Mouse (Mus musculus) urinary bladder, adult 18-20 months (tissue): ENCODE data around the gene Abtb1.

Experiments
- DNase-seq, 2 experiments: peaks; one replicate each; pipeline ENCODE4 v3.0.0; 2022; ENCODE audit warnings: low spot score in 2 of 2, mixed read lengths in 2 of 2

The Abtb1 gene

DNA sequence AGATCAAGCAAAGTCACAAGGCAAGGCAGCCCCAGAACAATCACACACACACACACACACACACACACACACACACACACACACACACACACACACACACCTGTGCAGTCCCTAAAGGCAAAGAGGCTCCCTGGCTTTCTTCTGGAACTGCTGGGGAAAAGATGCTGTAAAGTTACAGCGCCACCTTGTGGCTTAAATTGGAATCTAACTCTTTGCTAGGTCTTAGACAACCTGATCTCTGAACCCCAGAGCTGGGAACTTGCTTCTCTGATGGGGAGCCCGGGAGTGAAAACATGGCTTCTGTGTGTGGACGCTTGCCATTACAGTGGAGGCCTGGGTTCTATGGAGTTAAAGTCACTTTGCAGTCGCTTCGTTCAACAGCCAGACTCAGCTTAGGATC, 13.9 kb upstream of the Abtb1 start:
- no peak for DNase-seq

DNA sequence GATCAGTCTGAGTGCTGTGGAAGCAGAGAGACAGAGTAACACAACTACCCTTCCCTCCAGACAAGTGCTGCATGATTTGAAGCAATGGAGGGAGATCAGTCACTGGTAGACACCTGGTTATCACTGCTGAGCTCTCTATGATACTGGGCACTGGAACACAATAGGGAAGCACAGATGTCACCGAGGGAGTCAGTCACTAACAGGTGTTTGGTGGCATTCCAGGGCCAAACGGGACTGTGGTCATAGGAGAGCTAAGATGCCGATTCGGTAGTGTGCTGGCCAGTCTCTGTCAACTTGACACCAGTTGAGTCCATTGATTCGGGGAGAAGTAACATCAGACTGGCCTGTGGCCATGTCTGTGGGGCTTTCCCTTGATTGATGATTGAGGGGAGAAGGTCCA, 12.7 kb upstream of the Abtb1 start:
- no peak for DNase-seq

DNA sequence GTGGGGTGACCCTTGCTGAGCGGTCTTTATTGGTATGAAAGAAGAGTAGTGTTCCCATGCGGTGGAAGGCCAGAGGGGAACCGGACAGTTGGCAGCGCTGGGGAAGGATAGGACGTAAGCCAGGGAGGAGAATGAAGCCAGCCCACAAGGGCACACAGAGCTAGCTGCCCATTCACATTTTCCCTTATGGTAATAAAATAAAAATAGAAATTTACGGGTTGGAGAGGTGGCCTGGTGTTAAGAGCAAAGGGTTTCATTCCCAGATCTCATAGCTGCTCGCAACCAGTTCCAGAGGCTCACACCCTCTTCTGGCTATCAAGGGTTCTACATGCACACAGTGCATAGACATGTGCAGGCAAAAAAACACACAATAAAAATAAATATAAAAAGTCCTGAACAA, 8.2 kb upstream of the Abtb1 start:
- DNase-seq = no peak

DNA sequence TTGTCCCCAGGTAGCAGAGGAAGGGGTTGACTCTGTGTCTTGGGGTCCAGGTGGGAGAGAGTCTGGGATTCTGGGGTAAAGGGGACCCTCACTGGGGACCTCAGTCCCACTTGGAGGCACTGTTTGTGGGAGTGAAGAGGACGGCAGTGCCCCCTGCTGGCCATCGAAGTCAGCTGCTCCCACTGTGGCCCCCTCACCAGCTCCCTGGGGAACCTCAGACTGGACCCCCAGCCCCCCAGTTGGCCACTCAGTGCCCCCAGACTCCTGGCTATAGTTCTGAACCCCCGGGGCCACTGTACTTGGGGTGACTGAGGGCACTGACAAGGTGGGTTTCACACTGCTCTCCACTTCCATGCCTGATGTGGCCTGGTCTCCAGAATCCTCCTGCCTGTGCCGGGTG, 7.5 kb upstream of the Abtb1 start:
- DNase-seq = no peak

DNA sequence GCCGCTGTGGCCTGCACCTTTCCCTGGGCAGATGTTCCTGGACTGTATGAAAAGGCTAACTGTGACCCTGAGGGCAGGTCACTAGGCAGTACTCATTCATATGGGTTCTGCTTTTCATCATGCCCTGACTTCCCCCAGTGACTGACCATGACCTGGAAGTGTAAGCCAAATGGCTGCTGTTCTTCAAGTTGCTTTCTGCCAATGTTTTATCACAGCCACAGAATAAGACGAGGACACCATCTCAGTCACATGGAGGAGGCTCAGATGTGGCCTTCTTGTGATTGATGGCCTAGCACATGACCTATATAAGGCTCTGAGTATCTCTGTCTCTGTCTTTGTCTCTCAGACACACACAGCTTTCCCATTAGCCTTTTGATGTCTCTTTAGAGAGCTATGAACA, 5.8 kb upstream of the Abtb1 start:
- no peak for DNase-seq

DNA sequence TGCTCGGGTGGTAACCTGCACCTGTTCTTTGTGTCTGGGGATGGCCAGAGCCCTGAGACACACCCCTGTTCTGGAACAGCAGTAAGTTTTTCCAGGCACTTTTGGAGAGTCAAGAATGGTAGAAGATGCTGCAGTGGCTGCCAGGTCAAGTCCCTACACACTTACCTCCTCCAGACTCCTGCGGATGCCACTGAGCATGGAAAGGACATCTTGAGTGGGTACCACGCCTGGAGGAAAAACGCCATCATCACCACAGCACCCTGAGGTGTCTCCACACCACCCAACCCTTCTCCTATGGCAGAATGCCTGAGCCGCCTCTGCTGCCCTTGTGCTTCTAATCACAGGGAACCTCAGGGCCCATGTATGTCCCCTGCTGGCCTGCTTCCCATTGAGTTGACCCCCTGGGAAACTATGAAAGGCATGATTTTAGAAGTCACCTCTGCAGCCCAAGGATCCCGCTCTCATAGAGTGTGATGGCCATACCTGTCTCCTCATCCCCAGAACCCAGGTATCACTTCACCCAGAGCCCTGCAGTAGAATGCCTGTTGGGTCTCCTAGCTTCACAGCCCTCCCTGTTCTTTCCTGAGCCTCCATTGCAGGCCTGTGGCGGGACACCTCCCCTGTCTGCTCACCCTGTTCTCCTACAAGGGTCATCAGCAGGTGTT, 3.2 kb upstream of the Abtb1 start:
- DNase-seq = no peak

DNA sequence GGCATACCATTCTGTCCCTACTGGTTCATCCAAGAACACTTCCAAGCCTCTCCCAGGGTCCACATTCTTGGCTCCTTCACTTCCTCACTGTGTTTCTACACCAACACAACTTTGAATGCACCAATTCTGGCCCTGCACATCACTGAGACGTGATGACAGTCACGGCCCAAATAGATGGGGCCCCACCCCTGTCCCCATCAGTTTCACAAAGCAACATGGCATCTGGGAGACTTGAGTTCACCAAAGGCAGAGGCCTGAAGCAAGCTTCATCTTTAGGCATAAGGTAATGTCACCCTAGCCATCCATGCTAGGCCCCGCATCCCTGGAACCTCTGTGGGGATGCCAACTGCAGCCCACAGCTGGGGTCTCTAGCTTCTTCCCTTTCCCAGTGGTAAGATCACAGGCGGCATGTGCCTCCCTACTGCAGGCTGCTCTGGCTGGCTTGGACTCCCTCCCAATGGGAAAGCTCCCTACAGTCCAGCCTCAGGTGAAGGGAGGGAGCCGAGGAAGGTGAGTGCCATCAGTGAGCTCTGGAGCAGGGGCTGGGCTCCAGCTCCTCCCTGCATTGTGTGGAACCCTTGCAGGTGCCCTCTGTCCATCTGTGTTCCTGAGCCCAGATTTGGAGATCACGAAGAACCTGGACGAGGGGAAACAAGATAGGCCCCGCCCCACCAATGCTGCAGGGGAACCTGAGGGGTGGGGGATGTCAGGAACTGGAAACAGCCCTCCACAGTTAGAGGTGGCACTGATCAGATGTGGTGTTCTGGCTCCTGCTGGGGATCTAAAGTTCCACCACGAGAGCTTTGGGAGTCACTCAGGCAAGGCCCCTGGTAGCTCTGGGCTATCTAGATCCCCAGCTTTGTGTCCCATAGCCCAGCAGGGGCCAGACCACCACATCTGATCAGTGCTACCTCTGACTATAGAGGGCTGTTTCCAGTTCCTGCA, 2.3 kb upstream of the Abtb1 start:
- no peak for DNase-seq

DNA sequence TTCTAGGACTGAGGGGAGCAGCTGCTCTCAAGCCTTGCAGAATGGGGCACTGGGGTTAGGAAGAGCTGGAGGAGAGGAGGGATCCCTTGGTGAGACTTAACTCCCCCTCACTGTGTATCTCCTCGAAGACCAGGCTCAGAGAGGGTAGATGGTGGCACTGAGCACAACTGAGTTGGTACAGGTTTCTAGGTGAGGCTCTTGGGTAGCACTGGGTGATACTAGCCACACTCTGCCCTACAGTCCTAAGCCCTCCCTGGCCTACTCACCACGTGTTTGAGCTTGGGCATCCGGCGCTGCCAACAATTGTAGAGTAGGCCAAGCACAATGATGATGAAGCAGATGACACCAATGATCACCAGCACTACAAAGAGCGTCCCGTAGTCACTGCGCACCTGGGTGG, 1.5 kb upstream of the Abtb1 start:
- DNase-seq = no peak

DNA sequence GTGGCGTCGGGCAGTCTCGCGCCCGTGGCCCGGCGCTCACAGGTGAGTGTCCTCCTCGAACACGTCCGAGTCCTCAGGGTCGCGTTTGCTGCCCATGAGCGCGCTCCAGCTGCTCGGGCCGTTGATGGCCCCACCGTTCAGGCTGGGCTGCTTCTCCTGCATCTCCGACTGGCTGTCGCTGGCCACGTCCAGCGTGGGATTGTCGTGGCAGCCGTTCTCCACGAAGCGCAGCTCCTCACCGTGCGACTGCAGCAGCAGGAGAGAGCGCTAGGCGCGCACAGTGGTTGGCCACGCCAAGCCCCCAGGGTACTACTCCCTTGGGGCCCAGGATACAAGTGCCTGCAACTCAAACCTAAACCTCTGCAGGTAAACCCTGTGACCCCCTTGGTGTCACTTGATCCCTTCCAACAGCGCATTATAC, 957 bp upstream of the Abtb1 start:
- DNase-seq = no peak

DNA sequence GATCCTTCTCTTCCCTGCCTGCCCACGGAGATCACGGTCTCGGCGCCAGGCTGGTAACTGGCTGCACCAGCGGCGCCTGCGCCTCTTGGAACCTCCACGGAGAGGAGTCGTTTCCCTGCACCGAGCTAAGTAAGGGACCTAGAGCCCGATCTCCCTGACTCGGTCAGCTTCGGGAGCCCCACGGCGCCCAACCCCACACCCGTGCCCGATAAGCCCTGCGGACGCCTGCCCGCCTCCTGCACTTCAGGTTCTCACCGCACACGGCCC, 337 bp downstream of the Abtb1 start:
- DNase-seq = no peak

DNA sequence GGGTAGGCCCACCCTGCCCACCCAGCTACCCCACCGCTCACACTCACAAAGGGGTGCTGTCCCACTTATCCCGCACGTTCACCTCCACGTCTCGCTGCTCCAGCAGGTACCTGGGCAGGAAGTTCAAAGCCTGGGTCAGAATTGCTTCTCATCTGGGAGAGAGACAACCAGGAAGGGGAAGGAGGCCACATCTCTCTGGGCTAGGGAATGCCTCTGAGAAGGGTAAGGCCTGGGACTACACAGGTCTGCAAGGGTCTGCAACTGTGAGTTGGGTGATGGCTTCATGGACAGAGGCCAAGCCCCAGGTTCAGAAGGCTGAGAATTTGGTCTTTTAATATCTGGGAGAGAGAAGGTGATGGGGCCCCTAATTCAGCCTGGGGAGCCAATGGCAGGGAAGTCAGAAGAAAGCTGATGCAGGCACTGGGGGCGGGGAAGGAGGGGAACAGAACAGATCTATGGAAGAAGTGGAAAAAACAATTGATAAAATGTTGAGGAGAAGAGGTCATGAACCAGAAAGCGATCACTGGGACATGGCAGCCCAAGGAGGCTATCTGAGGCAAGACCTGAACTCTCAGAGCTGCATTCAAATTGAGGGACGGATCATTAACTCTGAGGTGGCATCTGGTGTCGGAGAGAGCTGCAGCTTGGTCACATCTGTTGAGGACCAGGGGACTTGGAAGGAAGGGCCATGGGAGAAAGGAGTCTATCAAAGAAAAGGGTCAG, 832 bp downstream of the Abtb1 start:
- no peak for DNase-seq

DNA sequence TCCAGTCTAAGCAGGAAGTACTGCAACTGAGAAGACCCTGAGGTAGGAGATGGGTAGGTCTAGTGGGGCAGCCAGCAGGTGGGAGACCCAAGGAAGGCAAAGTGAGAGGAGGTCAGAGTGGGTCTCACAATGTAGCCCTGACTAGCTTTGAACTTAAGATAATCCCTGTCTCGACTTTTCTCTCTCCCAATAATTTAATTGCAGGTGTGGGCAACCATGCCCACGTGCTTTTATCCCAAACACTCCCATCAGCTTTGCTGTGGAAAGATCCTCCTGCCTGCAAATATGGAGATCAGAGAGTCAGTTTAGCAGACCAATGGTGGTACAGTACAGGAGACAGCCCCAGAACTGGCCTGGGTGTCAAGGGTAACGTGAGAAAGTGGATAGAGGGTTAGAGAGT, 1.6 kb downstream of the Abtb1 start:
- DNase-seq = no peak

DNA sequence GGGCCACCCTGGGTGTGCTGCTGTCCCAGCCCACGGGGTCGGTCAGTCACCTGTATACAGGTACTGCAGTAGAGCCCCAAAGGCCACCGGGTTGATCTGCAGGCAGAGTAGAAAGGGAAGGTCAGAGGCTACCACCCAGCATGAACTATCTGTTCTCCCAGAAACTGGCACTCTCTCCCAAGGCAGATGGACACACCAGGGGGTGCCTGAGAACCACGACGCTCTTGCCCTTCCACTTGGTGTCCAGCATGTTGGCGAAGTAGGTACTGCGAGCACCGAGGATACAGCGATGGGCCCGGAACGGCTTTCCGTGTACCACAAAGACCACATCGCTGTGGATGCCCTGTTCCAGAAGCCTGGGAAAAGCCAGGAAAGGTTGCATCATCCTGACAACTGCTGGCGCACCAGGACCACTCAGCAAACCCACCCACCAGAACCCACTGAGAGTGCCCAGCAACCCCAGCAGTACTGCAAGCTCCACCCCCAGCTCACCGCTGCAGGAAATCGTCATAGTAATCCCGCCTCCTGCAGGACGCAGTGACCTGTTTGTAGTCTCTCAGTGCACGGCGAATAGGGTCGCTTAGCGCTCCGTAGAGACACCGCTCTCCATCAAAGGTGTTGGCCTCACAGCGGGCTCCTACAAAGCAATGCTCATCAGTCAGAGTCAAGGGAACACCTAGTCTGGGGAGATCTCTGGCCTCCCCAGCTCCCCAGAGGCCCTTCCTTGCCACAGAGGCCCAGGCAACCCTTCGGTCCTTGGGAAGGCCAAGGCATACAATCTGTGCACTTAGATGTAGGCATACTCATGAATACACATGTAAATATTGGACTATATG, 2.4 kb downstream of the Abtb1 start:
- DNase-seq = no peak

DNA sequence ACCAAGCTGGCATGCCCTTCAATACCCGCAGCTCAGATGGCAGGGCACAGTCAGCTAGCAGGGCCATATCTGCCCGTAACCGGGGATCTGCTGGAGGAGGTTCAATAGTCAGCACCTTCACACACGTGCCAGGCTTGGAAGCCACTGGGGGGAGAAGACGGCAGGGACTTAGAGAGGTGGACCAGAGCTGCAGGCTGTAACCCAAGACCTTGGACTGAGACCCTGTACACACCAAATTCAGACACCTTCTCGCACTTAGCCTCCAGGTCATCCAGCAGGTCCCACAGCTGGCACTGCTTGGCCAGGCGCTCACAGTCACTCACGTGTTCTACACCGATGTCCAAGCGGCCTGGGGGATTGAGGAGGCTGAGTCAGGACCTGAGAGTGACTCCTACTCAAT, 3.2 kb downstream of the Abtb1 start:
- no peak for DNase-seq

DNA sequence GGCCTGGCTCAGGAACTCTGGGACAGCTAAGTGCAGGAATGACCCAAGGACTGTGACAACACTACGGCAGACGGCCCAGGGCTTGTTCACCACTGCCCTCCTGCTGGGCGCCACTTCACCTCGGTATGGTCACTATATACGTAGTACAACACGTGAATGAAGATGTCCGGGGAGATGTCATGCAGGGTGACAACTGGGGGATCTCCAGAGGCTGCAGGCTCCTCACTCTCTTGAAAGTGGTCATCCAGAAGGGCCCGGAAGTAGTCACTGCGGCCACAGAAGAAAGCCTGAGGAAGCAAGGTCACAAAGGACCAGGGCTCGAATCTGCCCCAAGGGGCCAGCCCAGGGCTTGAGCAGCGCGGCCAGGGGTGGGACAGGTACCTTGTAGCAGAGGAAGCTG, 3.8 kb downstream of the Abtb1 start:
- DNase-seq = no peak

DNA sequence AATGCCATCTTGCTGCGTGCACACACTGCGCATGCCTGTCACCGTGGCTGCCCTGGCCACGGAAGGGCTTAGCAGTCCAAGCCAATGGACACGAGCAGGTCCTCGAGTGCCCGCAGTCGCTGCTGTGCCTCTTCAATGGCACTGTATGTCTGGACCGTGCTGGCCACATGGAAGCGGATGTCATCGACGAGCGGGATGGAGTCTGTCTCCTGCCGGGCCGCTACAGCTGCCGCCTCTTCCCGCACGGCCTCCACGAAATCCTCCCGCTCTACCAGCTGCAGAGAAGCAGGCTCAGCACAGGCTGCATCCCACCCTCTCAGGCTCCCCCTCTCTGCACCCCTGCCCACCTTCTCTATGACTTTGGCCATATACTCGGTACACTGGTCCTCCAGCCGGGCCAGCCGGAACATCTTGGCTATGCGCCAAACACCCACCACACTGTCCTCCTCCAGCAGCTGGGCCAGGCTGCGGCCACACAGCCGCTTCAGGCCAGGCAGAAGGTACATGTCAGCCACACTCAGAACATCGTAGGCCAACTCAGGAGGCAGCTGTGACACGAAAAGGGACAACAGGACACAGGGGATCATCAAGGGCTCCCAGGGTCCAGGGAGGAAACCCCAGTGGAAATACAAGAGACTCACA, 5.5 kb downstream of the Abtb1 start:
- no peak for DNase-seq

DNA sequence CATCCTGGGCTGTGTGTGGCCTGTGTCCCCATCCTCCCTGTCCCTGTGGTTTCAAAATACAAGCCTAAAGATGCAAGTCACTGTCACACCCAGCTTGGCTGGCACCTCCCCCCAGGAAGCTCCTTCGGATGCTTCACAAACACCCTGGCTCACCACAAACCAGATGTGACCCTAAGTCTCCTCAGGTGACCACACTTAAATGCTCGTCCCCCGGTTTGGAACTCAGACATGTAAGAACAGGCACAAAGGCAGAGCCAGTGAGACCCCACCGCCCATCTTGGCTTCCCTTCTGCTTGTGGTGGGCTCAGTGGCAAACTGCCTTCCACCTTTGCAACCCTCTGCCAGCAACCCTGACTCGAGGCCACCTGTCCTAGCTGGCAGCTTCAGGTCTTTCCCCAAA, 6.7 kb downstream of the Abtb1 start:
- no peak for DNase-seq

DNA sequence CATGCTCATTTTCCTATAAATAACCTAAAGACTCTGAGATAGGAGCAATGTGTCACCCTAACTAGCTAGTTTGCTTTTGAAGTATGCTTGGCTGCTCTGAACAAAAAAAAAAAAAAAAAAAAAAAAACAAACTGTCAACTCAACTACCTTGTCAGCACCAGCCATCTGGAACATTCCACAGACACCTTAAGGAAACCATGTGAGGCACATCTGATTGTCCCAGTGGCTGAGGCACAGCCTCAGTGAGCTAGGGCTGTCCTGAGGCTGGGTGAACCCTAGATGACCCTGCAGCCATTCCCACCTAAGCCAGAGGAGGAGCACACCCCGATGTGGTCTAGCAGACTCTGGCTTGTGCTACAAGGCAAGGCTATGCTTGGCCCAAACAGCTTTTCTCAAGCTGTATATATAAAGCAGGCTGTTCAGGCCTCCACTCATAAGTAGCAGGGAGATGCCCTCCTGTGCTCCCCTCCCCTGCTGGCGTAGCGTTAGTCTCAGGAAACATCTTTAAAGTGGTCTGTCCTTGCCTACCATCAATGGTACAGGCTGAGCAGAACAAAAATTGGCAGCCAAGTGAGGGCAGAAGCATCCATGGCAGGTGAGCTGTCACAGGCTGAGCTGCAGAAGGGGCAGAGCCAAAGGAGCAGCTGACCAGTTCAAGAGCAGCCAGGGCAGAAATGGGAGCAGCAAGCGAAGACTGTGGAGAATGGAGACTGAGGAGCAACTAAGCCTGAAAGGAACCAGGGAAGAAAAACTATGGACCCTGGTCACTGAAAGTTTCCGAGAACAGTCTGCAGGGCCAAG, 8.2 kb downstream of the Abtb1 start:
- DNase-seq = no peak

DNA sequence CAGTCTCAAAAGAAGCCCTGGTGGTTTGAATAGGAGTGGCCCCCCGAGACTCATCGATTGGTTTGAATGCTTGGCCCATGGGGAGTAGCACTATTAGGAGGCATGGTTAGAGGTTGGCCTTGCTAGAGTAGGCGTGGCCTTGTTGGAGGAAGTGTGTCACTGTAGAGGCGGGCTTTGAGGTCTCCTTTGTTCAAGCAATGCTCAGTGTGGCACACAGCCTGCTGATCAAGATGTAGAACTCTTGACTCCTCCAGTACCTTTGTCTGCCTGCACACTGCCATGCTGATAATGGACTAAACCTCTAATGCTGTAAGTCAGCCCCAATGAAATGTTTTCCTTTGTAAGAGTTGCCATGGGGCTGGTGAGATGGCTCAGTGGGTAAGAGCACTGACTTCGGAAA, 9.1 kb downstream of the Abtb1 start:
- DNase-seq = no peak

DNA sequence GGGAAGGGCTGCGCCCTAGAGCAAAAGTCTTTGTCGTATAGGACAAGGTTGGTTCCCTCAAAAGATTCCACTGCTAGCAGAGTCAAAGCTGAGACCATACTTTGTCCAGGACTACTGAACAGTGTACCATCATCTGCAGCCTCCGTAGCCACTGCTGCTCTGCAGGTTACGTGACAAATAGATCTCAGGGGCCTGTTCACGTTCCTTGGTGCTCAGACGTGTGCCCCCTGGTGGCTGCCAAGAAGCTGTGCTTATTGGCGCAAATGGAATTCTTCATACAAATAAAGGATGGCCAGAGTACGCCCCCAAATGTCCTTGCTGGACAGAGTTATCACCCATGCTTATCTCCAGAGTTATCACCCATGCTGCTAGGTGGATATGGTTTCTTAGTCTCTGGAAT, 10.3 kb downstream of the Abtb1 start:
- no peak for DNase-seq
